Mouse (Mus musculus): ENCODE data around the gene Glb1l. TPM values are rescaled to one million over a fixed set of nuclear protein-coding genes. Genes with fewer than 3 reads are reported as not detected.

The Glb1l gene
- polyA plus RNA-seq, 1 experiment: 5.7 TPM

DNA sequence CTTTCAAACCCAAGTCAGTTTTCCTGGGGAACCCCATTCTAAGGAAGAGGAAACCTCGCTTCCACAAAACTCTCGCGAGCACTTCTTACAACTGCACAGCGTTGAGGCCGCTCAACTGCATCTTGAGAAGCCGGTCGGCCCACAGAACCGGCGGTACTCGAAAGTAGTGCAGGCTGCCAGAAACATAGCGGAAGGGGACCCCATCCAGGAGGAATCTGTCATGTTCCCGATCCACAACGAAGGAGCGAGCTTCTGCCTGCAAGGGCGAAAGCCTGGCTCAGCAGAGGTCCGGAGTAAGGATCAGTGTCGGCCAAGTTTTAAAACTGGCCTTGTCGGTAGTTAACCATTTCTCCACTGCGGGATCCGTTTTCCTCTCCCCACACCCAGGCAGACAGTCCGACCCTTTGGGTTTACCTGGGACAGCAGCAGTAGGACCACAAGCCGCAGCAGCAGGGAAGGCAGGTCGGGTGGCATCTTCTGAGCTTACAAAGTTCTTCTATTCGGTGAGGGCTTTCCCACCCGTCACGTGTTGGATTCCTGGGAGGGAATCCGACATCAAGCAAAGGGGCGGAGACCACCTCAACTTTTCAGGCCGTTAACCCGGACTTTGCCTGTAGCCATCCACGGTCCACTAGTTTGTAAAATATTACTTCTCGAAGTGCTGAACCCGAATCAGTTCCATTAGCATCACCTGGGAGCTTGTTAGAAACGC, 1.5 kb downstream of the Glb1l start:
- DNase-seq (ENCODE audit: low read depth in 1 of 2, low spot score in 2 of 2): no peak
- Histone ChIP-seq H3K27me3 (ENCODE audit: control insufficient read depth, insufficient read depth, low read length) (no peaks in the 10 kb centered on the region), H3K4me1 (ENCODE audit: control insufficient read depth, insufficient read depth, insufficient read length) (peaks cover 20% of the 10 kb centered on the region; the same call in 1 of the 2 replicates), H3K4me3 (ENCODE audit: extremely low read depth, insufficient read depth, insufficient read length) (peak overlapping the region; percentile 55), H3K36me3 (ENCODE audit: control insufficient read depth, insufficient read depth, low read length) (peaks cover 1% of the 10 kb centered on the region), H3K27ac (ENCODE audit: insufficient read depth, low read length) (peak overlapping the region; percentile 51; the same call in 1 of the 2 replicates)
- no peak for TF ChIP-seq CTCF (IDR thresholded peaks at IDR 0.05; ENCODE audit: extremely low read depth, insufficient read depth, insufficient read length, insufficient replicate concordance)
- TF ChIP-seq POLR2A (IDR thresholded peaks at IDR 0.05; ENCODE audit: low read depth, low read length): no peak
- 17% methylated on average over 34 of the region's 34 CpGs for WGBS

DNA sequence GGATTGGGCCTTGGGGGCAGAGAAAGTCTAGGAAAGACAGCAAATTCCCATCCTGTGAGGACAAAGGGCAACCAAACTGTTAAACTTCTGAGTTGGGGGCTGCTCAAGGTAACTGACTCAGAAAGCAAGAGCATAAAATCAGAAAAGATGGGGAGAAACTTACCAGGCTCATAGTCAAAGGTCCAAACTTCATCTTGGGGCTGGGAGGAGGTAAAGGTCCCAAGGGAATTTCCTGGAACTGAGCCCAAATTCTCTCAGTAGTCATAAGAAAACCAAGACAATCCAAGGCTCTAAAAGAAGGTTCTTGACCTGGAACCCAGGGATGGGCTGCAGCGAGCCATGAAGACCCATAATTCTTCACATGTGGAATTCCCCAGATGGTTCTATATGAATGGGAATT, 9.4 kb downstream of the Glb1l start:
- Histone ChIP-seq H3K4me3 (ENCODE audit: extremely low read depth, insufficient read depth, insufficient read length) (no peak overlapping the region), H3K27me3 (ENCODE audit: control insufficient read depth, insufficient read depth, low read length) (no peaks in the 10 kb centered on the region), H3K36me3 (ENCODE audit: control insufficient read depth, insufficient read depth, low read length) (peaks cover 24% of the 10 kb centered on the region), H3K27ac (ENCODE audit: insufficient read depth, low read length) (no peak overlapping the region), H3K4me1 (ENCODE audit: control insufficient read depth, insufficient read depth, insufficient read length) (no peaks in the 10 kb centered on the region)
- no peak for TF ChIP-seq CTCF (IDR thresholded peaks at IDR 0.05; ENCODE audit: extremely low read depth, insufficient read depth, insufficient read length, insufficient replicate concordance)
- no peak for TF ChIP-seq POLR2A (IDR thresholded peaks at IDR 0.05; ENCODE audit: low read depth, low read length)
- no peak for DNase-seq (ENCODE audit: low read depth in 1 of 2, low spot score in 2 of 2)
- WGBS: 100% methylated on average over 1 of the region's 1 CpGs

DNA sequence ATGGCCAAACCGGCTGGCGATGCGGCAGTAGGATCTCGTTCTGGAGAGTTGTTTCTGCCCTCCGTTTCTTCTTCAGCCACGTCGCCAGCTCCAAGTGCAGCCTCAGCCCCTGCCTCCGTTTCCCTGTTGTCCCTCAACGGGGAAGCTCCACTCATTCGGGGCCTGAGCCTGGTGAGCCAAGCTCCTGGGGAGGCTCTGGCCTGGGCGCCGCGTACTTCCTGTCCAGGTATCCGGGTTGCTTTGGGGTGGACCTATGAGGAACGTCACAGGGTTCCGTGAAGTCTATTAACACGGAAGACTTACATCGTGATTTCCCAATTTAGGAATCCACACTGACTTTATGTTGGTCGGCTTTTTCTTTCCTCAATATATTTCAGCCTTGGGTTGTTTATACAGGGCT, 18.2 kb downstream of the Glb1l start:
- H3K4me3 ChIP-seq (ENCODE audit: extremely low read depth, insufficient read depth, insufficient read length): peak overlapping the region; percentile 97
- no peak; the same call in 1 of the 2 replicates for TF ChIP-seq POLR2A (IDR thresholded peaks at IDR 0.05; ENCODE audit: low read depth, low read length)
- no peak for TF ChIP-seq CTCF (IDR thresholded peaks at IDR 0.05; ENCODE audit: extremely low read depth, insufficient read depth, insufficient read length, insufficient replicate concordance)
- H3K36me3 ChIP-seq (ENCODE audit: control insufficient read depth, insufficient read depth, low read length): peaks cover 9% of the 10 kb centered on the region
- peak overlapping the region; percentile 81 for H3K27ac ChIP-seq (ENCODE audit: insufficient read depth, low read length)
- H3K27me3 ChIP-seq (ENCODE audit: control insufficient read depth, insufficient read depth, low read length): no peaks in the 10 kb centered on the region
- peak in 1 of 2 experiments; percentile 40 for DNase-seq (ENCODE audit: low read depth in 1 of 2, low spot score in 2 of 2)
- H3K4me1 ChIP-seq (ENCODE audit: control insufficient read depth, insufficient read depth, insufficient read length): peaks cover 6% of the 10 kb centered on the region
- WGBS: under 1% methylated on average over 19 of the region's 19 CpGs

DNA sequence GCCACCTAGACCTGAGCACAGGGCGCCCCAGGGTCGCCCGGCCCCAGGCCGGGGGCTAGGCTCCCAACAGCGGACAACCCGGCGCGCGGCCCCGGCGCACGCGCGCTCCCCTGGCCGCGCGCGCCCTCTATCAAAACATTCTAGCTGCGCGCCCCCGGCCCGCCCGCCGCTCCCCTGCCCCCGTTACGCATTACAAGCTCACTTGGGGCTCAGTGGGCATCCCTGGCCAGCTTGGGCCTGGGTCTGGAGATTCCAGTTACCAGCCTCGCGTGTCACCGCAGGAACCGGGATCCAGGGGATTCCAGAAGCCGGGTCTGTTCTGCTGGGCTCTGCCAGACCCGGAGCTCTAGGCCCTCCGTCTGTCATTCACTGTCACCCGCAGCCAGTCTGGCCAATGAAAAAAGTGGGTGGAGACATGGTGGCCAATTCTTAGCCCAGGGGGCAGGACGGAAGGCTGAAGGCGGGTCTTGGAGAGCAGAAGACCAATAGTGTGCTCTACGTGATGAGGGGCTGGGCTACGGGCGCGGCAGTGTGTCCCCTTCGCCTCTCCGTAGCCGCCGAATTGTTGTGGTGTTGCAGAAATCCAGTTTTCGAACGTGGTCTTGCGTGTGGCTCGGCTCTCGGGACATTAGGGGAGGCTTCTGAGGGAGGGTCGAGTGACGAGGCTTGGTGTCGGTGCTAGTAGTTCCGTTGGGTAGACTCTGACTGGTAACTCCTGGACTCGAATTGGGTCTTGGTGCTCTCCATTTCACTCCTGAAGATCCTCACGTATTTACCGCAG, 18.8 kb downstream of the Glb1l start, which contains the start of the genes Ankzf1 and Atg9a:
Gene Ankzf1, plus strand, starts transcription at position 530 of the 781 bp plus-strand sequence.
Gene Atg9a, minus strand, starts transcription at position 575 of the 781 bp plus-strand sequence.
- Histone ChIP-seq H3K27me3 (ENCODE audit: control insufficient read depth, insufficient read depth, low read length) (no peaks in the 10 kb centered on the region), H3K4me1 (ENCODE audit: control insufficient read depth, insufficient read depth, insufficient read length) (peaks cover 6% of the 10 kb centered on the region), H3K4me3 (ENCODE audit: extremely low read depth, insufficient read depth, insufficient read length) (peak within 1 kb of the TSS; percentile 97), H3K27ac (ENCODE audit: insufficient read depth, low read length) (peak within 1 kb of the TSS; percentile 81), H3K36me3 (ENCODE audit: control insufficient read depth, insufficient read depth, low read length) (peaks cover 10% of the 10 kb centered on the region)
- TF ChIP-seq POLR2A (IDR thresholded peaks at IDR 0.05; ENCODE audit: low read depth, low read length): no peak; the same call in none of the 2 replicates
- TF ChIP-seq CTCF (IDR thresholded peaks at IDR 0.05; ENCODE audit: extremely low read depth, insufficient read depth, insufficient read length, insufficient replicate concordance): no peak
- WGBS: 1% methylated on average over 56 of the region's 56 CpGs
- DNase-seq (ENCODE audit: low read depth in 1 of 2, low spot score in 2 of 2): peak; percentile 92 to 93

DNA sequence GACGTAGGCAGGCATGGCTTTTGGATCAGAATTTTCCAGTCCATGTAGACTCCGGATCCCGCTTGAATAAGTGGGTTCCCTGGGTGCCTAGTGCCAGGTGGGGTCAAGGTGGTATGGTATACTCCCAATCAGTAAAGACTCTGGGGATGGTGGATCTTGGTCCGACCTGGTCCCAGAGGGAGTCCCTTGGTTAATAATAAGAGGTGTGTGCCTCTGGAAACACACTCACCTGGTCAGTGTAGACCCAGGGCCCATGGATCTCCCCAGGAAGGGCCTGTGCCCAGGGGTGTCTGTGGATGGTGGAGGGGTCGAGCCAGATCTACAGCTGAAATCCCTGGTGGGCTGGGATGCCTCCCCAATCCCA, 19.4 kb downstream of the Glb1l start:
- WGBS: 51% methylated on average over 5 of the region's 5 CpGs
- peaks cover 10% of the 10 kb centered on the region for H3K36me3 ChIP-seq (ENCODE audit: control insufficient read depth, insufficient read depth, low read length)
- peaks cover 6% of the 10 kb centered on the region for H3K4me1 ChIP-seq (ENCODE audit: control insufficient read depth, insufficient read depth, insufficient read length)
- no peaks in the 10 kb centered on the region for H3K27me3 ChIP-seq (ENCODE audit: control insufficient read depth, insufficient read depth, low read length)
- peak overlapping the region; percentile 97 for H3K4me3 ChIP-seq (ENCODE audit: extremely low read depth, insufficient read depth, insufficient read length)
- no peak for DNase-seq (ENCODE audit: low read depth in 1 of 2, low spot score in 2 of 2)
- no peak for TF ChIP-seq CTCF (IDR thresholded peaks at IDR 0.05; ENCODE audit: extremely low read depth, insufficient read depth, insufficient read length, insufficient replicate concordance)
- no peak for TF ChIP-seq POLR2A (IDR thresholded peaks at IDR 0.05; ENCODE audit: low read depth, low read length)
- peak overlapping the region; percentile 74; the same call in 1 of the 2 replicates for H3K27ac ChIP-seq (ENCODE audit: insufficient read depth, low read length)

DNA sequence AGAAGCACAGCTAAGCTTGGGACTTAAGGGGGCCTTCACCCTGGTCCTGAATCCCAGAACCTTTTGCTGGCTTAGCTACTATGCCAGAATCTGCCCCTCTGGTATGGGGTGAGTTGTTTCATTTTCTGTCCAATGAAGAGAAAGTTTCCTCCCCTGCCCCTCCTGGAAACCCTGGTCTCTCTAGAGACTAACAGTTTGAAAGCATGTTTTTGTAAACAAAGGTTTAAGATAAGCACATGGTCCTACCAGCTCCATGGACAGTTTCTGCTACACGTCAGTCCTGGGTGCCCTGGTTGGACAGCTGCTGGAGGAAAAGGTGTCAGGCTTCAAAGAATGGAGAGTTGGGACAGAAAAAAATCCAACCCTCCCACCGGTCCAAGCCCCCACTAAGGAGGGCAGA, 20.0 kb downstream of the Glb1l start:
- H3K4me1 ChIP-seq (ENCODE audit: control insufficient read depth, insufficient read depth, insufficient read length): peaks cover 6% of the 10 kb centered on the region
- no peak overlapping the region for H3K4me3 ChIP-seq (ENCODE audit: extremely low read depth, insufficient read depth, insufficient read length)
- peaks cover 11% of the 10 kb centered on the region for H3K36me3 ChIP-seq (ENCODE audit: control insufficient read depth, insufficient read depth, low read length)
- H3K27ac ChIP-seq (ENCODE audit: insufficient read depth, low read length): no peak overlapping the region
- TF ChIP-seq CTCF (IDR thresholded peaks at IDR 0.05; ENCODE audit: extremely low read depth, insufficient read depth, insufficient read length, insufficient replicate concordance) (no peak), POLR2A (IDR thresholded peaks at IDR 0.05; ENCODE audit: low read depth, low read length) (no peak)
- DNase-seq (ENCODE audit: low read depth in 1 of 2, low spot score in 2 of 2): no peak
- 76% methylated on average over 2 of the region's 2 CpGs for WGBS
- H3K27me3 ChIP-seq (ENCODE audit: control insufficient read depth, insufficient read depth, low read length): no peaks in the 10 kb centered on the region

Measured in spleen, adult 2 months (tissue).